Mouse (Mus musculus): ENCODE measurements around the gene Enox1. TPM values are rescaled to one million over a fixed set of nuclear protein-coding genes. Genes with fewer than 3 reads are reported as not detected.

The Enox1 gene
- polyA plus RNA-seq, 1 experiment from 2014 or later = 0.13 TPM

DNA sequence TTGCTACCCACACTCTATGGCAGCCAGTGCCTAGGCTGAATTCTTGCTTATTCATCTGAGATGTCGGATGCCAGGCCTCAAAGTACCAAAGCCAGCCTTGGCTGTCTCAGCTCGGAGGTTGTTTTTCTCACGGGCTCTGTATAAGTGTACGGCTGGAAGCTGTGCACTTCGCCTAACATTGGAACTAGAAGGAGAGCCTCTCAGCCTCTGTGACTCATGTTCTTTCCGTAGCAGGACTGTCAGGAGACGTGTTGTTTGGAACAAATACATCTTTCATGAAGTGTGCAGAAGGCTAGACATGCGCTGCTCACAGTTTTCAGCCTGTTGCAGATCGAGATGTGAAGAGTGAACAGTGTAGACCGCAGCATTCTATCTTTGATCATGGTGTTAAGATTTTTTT lies 68.8 kb downstream of the Enox1 start:
- WGBS (ENCODE audit: insufficient replicate concordance) = 67% methylated on average over 10 of the region's 10 CpGs
- no peaks in the 10 kb centered on the region for H3K36me3 ChIP-seq (ENCODE audit: control insufficient read depth, insufficient read depth)

DNA sequence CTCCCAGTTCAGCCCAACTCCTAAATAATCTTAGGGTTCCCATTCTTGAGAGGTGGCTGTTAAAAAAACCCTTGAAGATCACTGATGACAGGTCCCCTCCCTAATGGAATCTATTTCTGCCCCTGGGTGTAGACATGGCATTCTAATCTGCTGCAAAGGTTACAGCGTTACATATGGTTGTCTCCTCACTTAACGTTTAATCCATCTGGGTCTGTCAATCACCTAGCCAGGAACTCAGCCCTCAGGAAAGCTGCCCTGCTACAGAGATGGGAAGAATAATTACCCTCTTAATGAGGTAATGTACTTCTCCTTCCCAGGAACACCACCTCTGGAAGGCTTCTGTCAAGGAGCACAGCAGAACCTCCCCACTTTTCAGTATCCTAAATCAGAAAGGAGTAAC lies 82.2 kb downstream of the Enox1 start:
- Histone ChIP-seq H3K9me3 (replicated peaks; ENCODE audit: control insufficient read depth, low read length) (no peaks in the 10 kb centered on the region), H3K36me3 (ENCODE audit: control insufficient read depth, insufficient read depth) (no peaks in the 10 kb centered on the region), H3K27me3 (ENCODE audit: control insufficient read depth, insufficient read depth, low read depth, low read length) (no peaks in the 10 kb centered on the region), H3K4me3 (ENCODE audit: low read depth, low read length) (no peak overlapping the region), H3K27ac (ENCODE audit: low read length) (no peak overlapping the region), H3K9ac (ENCODE audit: low read depth, low read length) (no peak overlapping the region), H3K4me2 (ENCODE audit: low read depth, low read length) (no peak overlapping the region), H3K4me1 (ENCODE audit: control insufficient read depth, low read depth, low read length) (no peaks in the 10 kb centered on the region)
- 61% methylated on average over 2 of the region's 2 CpGs for WGBS (ENCODE audit: insufficient replicate concordance)
- no peak for ATAC-seq (ENCODE audit: low read depth)

More for the DNA sequence above, 68.8 kb downstream of the Enox1 start:
- Histone ChIP-seq H3K27me3 (ENCODE audit: control insufficient read depth, insufficient read depth, low read depth, low read length) (no peaks in the 10 kb centered on the region), H3K4me3 (ENCODE audit: low read depth, low read length) (no peak overlapping the region), H3K27ac (ENCODE audit: low read length) (no peak overlapping the region), H3K9me3 (replicated peaks; ENCODE audit: control insufficient read depth, low read length) (no peaks in the 10 kb centered on the region), H3K4me1 (ENCODE audit: control insufficient read depth, low read depth, low read length) (no peaks in the 10 kb centered on the region), H3K9ac (ENCODE audit: low read depth, low read length) (no peak overlapping the region), H3K4me2 (ENCODE audit: low read depth, low read length) (no peak overlapping the region)
- ATAC-seq (ENCODE audit: low read depth) = no peak

DNA sequence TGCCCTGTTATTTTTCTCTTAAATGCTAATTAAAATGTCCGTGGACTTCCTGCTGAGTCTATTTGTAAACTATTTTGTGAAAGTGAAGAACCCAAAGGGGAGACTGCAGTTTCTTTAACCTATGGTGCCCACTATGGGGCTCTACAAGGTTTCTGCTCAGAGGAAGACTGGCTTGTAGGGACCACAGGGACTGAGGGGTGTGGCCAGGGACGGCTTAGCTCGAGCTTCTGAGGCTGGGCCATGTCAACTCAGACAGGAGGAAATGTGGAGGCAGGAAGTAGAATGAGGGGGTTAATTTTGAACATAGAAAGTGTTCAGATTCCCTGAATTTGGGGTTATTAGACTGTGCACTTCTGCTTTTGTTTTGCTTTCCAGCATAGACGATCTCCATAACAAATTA lies 82.8 kb downstream of the Enox1 start:
- WGBS (ENCODE audit: insufficient replicate concordance) = 30% methylated on average over 4 of the region's 4 CpGs
- no peak for ATAC-seq (ENCODE audit: low read depth)
- Histone ChIP-seq H3K4me3 (ENCODE audit: low read depth, low read length) (no peak overlapping the region), H3K36me3 (ENCODE audit: control insufficient read depth, insufficient read depth) (no peaks in the 10 kb centered on the region), H3K9me3 (replicated peaks; ENCODE audit: control insufficient read depth, low read length) (no peaks in the 10 kb centered on the region), H3K4me1 (ENCODE audit: control insufficient read depth, low read depth, low read length) (no peaks in the 10 kb centered on the region), H3K27ac (ENCODE audit: low read length) (no peak overlapping the region), H3K9ac (ENCODE audit: low read depth, low read length) (no peak overlapping the region), H3K27me3 (ENCODE audit: control insufficient read depth, insufficient read depth, low read depth, low read length) (no peaks in the 10 kb centered on the region), H3K4me2 (ENCODE audit: low read depth, low read length) (no peak overlapping the region)

DNA sequence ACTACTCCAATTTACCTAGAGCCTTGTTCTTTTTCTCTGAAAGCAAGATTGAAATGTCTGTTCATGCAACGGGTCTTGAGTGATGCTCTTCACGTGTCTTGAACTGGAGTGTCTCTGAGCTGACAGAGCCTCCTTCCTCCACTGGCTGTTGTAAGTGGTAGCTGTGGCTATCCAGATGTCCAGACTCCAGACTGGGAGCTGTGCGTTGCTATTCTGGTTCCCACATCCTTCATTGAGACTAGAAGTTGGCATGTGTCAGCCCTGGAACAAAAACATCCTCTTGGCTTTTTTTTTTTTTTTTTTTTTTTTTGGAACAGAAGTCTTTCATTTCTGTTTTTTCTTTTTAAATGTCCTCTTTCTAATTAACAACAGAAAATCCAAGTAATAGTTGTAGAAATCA lies 90.4 kb downstream of the Enox1 start:
- WGBS (ENCODE audit: insufficient replicate concordance) = 48% methylated on average over 3 of the region's 3 CpGs
- ATAC-seq (ENCODE audit: low read depth) = no peak
- H3K27ac ChIP-seq (ENCODE audit: low read length) = no peak overlapping the region

DNA sequence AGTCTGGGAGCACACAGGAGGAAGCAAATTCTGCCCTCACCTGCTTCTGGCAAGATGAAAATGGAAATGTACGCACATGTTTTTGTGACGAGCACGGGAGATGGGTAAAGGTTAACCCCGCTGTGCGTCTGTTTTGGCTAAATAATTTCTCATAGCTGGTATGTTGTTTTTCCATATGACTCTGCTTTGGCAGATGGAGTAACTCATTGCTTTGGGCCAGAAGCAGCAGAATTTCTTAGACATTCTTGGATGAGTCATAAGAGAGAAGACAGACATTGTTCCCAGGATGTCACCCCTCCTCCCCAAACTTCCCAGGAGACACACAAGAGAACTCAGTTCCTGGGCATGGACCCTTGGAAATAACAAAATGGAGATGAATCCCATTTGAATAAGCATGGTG lies 91.9 kb downstream of the Enox1 start:
- Histone ChIP-seq H3K4me2 (ENCODE audit: low read depth, low read length) (no peak overlapping the region), H3K27me3 (ENCODE audit: control insufficient read depth, insufficient read depth, low read depth, low read length) (no peaks in the 10 kb centered on the region), H3K4me1 (ENCODE audit: control insufficient read depth, low read depth, low read length) (no peaks in the 10 kb centered on the region), H3K9ac (ENCODE audit: low read depth, low read length) (no peak overlapping the region), H3K36me3 (ENCODE audit: control insufficient read depth, insufficient read depth) (no peaks in the 10 kb centered on the region), H3K9me3 (replicated peaks; ENCODE audit: control insufficient read depth, low read length) (no peaks in the 10 kb centered on the region; the same call in 1 of the 2 replicates), H3K27ac (ENCODE audit: low read length) (no peak overlapping the region), H3K4me3 (ENCODE audit: low read depth, low read length) (no peak overlapping the region)
- ATAC-seq (ENCODE audit: low read depth) = no peak
- 72% methylated on average over 5 of the region's 5 CpGs for WGBS (ENCODE audit: insufficient replicate concordance)

More for the DNA sequence above, 90.4 kb downstream of the Enox1 start:
- no peak overlapping the region for H3K4me3 ChIP-seq (ENCODE audit: low read depth, low read length)
- no peak overlapping the region for H3K9ac ChIP-seq (ENCODE audit: low read depth, low read length)
- no peaks in the 10 kb centered on the region for H3K4me1 ChIP-seq (ENCODE audit: control insufficient read depth, low read depth, low read length)
- no peaks in the 10 kb centered on the region for H3K27me3 ChIP-seq (ENCODE audit: control insufficient read depth, insufficient read depth, low read depth, low read length)
- no peak overlapping the region for H3K4me2 ChIP-seq (ENCODE audit: low read depth, low read length)
- no peaks in the 10 kb centered on the region for H3K36me3 ChIP-seq (ENCODE audit: control insufficient read depth, insufficient read depth)
- no peaks in the 10 kb centered on the region; the same call in 1 of the 2 replicates for H3K9me3 ChIP-seq (replicated peaks; ENCODE audit: control insufficient read depth, low read length)

DNA sequence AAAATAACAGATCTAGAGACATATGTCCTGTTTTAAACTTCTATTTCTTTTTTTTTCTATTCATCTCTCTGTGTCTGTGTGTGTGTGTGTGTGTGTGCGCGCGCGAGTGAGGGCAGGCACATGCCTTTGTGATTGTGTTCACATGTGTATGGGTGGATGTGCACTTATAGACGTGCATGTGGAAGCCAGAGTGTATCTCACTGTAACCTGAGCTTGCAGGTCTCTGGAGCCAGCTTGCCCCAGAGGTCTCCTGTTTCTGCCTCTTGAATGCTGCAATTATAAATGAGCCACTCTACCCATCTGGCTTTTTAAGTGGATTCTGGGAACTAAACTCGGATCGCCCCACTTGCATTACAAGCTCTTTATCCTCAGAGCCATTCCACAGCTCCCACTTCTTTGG lies 92.4 kb downstream of the Enox1 start:
- Histone ChIP-seq H3K4me2 (ENCODE audit: low read depth, low read length) (no peak overlapping the region), H3K9me3 (replicated peaks; ENCODE audit: control insufficient read depth, low read length) (no peaks in the 10 kb centered on the region; the same call in 1 of the 2 replicates), H3K36me3 (ENCODE audit: control insufficient read depth, insufficient read depth) (no peaks in the 10 kb centered on the region), H3K27ac (ENCODE audit: low read length) (no peak overlapping the region), H3K4me3 (ENCODE audit: low read depth, low read length) (no peak overlapping the region), H3K4me1 (ENCODE audit: control insufficient read depth, low read depth, low read length) (no peaks in the 10 kb centered on the region), H3K9ac (ENCODE audit: low read depth, low read length) (no peak overlapping the region), H3K27me3 (ENCODE audit: control insufficient read depth, insufficient read depth, low read depth, low read length) (no peaks in the 10 kb centered on the region)
- no peak for ATAC-seq (ENCODE audit: low read depth)
- WGBS (ENCODE audit: insufficient replicate concordance) = 77% methylated on average over 7 of the region's 7 CpGs

- Histone ChIP-seq H3K27me3 (ENCODE audit: control insufficient read depth, insufficient read depth, low read depth, low read length) (no peaks in the 10 kb centered on the region), H3K9ac (ENCODE audit: low read depth, low read length) (no peak overlapping the region), H3K36me3 (ENCODE audit: control insufficient read depth, insufficient read depth) (no peaks in the 10 kb centered on the region), H3K4me3 (ENCODE audit: low read depth, low read length) (no peak overlapping the region), H3K27ac (ENCODE audit: low read length) (no peak overlapping the region), H3K4me1 (ENCODE audit: control insufficient read depth, low read depth, low read length) (no peaks in the 10 kb centered on the region), H3K4me2 (ENCODE audit: low read depth, low read length) (no peak overlapping the region), H3K9me3 (replicated peaks; ENCODE audit: control insufficient read depth, low read length) (no peaks in the 10 kb centered on the region; the same call in 1 of the 2 replicates)
- ATAC-seq (ENCODE audit: low read depth) = no peak
- WGBS (ENCODE audit: insufficient replicate concordance) = 53% methylated on average over 2 of the region's 2 CpGs
These were observed 94.2 kb downstream of the Enox1 start for GRCm38 (mm10) chr14:77250652-77251238.

DNA sequence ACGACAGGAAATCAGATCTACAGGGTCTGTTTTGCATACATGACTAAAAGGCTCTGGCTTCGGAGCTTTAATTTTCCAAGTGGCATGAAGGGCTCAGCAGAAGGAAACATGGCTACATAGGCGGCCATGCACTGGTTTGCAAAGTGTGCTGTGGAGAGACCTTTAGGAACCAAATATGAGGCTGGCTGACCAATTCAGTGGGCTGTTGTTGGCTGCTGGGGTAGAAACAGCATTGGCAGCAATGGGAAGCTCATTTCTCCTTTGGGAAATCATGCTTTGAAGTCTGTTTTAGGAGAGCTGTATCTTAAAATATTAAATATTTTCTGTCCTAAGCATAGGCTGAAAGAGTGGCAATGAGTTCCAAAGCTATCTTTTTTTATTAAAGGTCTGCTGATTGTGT lies 98.6 kb downstream of the Enox1 start:
- WGBS (ENCODE audit: insufficient replicate concordance) = 36% methylated on average over 3 of the region's 3 CpGs
- ATAC-seq (ENCODE audit: low read depth) = no peak

DNA sequence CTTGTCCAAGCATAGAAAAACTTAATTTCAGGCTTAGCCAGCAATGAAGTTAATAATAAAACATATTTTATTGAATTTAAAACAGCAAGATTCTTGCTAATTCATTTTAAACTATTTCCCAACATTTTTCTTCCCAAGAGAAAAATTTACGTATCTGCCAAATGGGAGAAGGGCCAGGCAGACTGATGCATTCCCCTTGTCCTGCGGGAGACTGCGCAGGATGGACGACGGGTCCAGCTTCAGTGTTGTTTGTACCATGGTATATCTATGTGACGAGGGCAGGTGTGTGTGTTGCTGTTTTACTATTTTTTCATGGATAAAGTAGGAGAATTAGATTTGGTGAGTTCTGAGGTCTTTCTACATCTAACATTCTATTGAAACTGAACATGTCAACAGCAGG lies 99.1 kb downstream of the Enox1 start:
- no peak overlapping the region for H3K4me3 ChIP-seq (ENCODE audit: low read depth, low read length)
- no peaks in the 10 kb centered on the region for H3K27me3 ChIP-seq (ENCODE audit: control insufficient read depth, insufficient read depth, low read depth, low read length)
- WGBS (ENCODE audit: insufficient replicate concordance) = 79% methylated on average over 6 of the region's 6 CpGs
- no peaks in the 10 kb centered on the region for H3K9me3 ChIP-seq (replicated peaks; ENCODE audit: control insufficient read depth, low read length)
- H3K9ac ChIP-seq (ENCODE audit: low read depth, low read length) = no peak overlapping the region
- H3K36me3 ChIP-seq (ENCODE audit: control insufficient read depth, insufficient read depth) = no peaks in the 10 kb centered on the region
- H3K4me2 ChIP-seq (ENCODE audit: low read depth, low read length) = no peak overlapping the region
- no peaks in the 10 kb centered on the region for H3K4me1 ChIP-seq (ENCODE audit: control insufficient read depth, low read depth, low read length)
- ATAC-seq (ENCODE audit: low read depth) = no peak
- H3K27ac ChIP-seq (ENCODE audit: low read length) = no peak overlapping the region

More for the DNA sequence above, 98.6 kb downstream of the Enox1 start:
- H3K4me2 ChIP-seq (ENCODE audit: low read depth, low read length) = no peak overlapping the region
- no peaks in the 10 kb centered on the region for H3K4me1 ChIP-seq (ENCODE audit: control insufficient read depth, low read depth, low read length)
- H3K36me3 ChIP-seq (ENCODE audit: control insufficient read depth, insufficient read depth) = no peaks in the 10 kb centered on the region
- H3K9me3 ChIP-seq (replicated peaks; ENCODE audit: control insufficient read depth, low read length) = no peaks in the 10 kb centered on the region
- H3K27me3 ChIP-seq (ENCODE audit: control insufficient read depth, insufficient read depth, low read depth, low read length) = no peaks in the 10 kb centered on the region
- no peak overlapping the region for H3K4me3 ChIP-seq (ENCODE audit: low read depth, low read length)
- H3K27ac ChIP-seq (ENCODE audit: low read length) = no peak overlapping the region
- H3K9ac ChIP-seq (ENCODE audit: low read depth, low read length) = no peak overlapping the region

Data from liver, embryonic 16.5 days (tissue).